Mouse (Mus musculus) liver, embryonic 15.5 days (tissue): ENCODE data around the gene 2610507B11Rik. TPM values are rescaled to one million over a fixed set of nuclear protein-coding genes. Genes with fewer than 3 reads are reported as not detected.

Experiments used
- ATAC-seq: fragments of 200-750 bp; cut with Nextera tagmentation; 2 replicates; pipeline ENCODE4 v1.8.0; 2017; ENCODE audit warnings: moderate number of reproducible peaks, mild to moderate bottlenecking, moderate library complexity; ENCODE audit not compliant: insufficient read depth
- H3K27ac ChIP-seq: fragments of 300-500 bp; sonication (generic); replicated peaks from 2 replicates; pipeline ENCODE4 v1.5.1; 2015; ENCODE audit warnings: mild to moderate bottlenecking, inconsistent platforms
- H3K27me3 ChIP-seq: fragments of 300-500 bp; sonication (generic); 2 replicates; pipeline ENCODE4 v1.6.1; 2015; ENCODE audit warnings: mild to moderate bottlenecking, inconsistent platforms
- H3K36me3 ChIP-seq: fragments of 300-500 bp; sonication (generic); replicated peaks from 2 replicates; pipeline ENCODE4 v1.6.1; 2015; ENCODE audit warnings: moderate library complexity, mild to moderate bottlenecking, inconsistent platforms
- H3K4me1 ChIP-seq: fragments of 300-500 bp; sonication (generic); replicated peaks from 2 replicates; pipeline ENCODE4 v1.6.1; 2015; ENCODE audit warnings: inconsistent platforms
- H3K4me2 ChIP-seq: fragments of 300-500 bp; sonication (generic); 2 replicates; pipeline ENCODE4 v1.6.1; 2015; ENCODE audit warnings: moderate library complexity, mild to moderate bottlenecking, inconsistent platforms
- H3K4me3 ChIP-seq: fragments of 300-500 bp; sonication (generic); replicated peaks from 2 replicates; pipeline ENCODE4 v1.5.1; 2015; ENCODE audit warnings: mild to moderate bottlenecking, inconsistent platforms
- H3K9ac ChIP-seq: fragments of 300-500 bp; sonication (generic); 2 replicates; pipeline ENCODE4 v1.6.1; 2015; ENCODE audit warnings: moderate library complexity, mild to moderate bottlenecking, inconsistent platforms
- H3K9me3 ChIP-seq: fragments of 300-500 bp; sonication (generic); replicated peaks from 2 replicates; pipeline ENCODE4 v1.6.1; 2016; ENCODE audit warnings: inconsistent platforms
- WGBS: fragments of 180-500 bp; shearing (Covaris S2); methylation state at CpG from one replicate; pipeline ENCODE4 v1.1.7; 2015; ENCODE audit warnings: mixed read lengths; ENCODE audit not compliant: insufficient replicate concordance; 5-methylcytosine and 5-hydroxymethylcytosine counted together
- polyA plus RNA-seq: library from polyadenylated mRNA; unstranded; fragments of >200 nt; fragmentation: Nextera tagmentation; extraction: Ambion mirVana; gene quantifications from 2 replicates; pipeline ENCODE4 v1.2.1, GENCODE M21; 2015

The 2610507B11Rik gene
- polyA plus RNA-seq = 24.8 and 28.4 TPM in 2 replicates

GRCm38 (mm10) chr11:78261380-78262352, at the start of gene 2610507B11Rik:
Gene 2610507B11Rik, plus strand, starts transcription at chr11:78261752.
- no peaks in the 10 kb centered on the region for H3K9me3 ChIP-seq
- 0 out of 2 replicates have a peak, but pooled peaks cover 3% of the 10 kb centered on the region for H3K27me3 ChIP-seq

GRCm38 (mm10) chr11:78213086-78213817, 48.3 kb upstream of the 2610507B11Rik start:
- peak; percentile 31; the same call in 1 of the 2 replicates for ATAC-seq
- Histone ChIP-seq H3K27ac (0 out of 2 replicates have a peak overlapping the region, but pooled peaks have one; percentile 14), H3K4me1 (no peaks in the 10 kb centered on the region), H3K4me3 (no peak overlapping the region), H3K27me3 (no peaks in the 10 kb centered on the region), H3K4me2 (no peak overlapping the region), H3K9ac (no peak overlapping the region), H3K9me3 (no peaks in the 10 kb centered on the region), H3K36me3 (peaks cover 99% of the 10 kb centered on the region)
- 58% methylated on average over 14 of the region's 14 CpGs for WGBS

More at GRCm38 (mm10) chr11:78261380-78262352, at the start of gene 2610507B11Rik:
- Histone ChIP-seq H3K27ac (peak within 1 kb of the TSS; percentile 83), H3K9ac (peak within 1 kb of the TSS; percentile 82), H3K4me2 (peak within 1 kb of the TSS; percentile 95), H3K4me3 (peak within 1 kb of the TSS; percentile 92), H3K4me1 (peaks cover 20% of the 10 kb centered on the region), H3K36me3 (peaks cover 32% of the 10 kb centered on the region)
- ATAC-seq = peak; percentile 98
- WGBS = under 1% methylated on average over 115 of the region's 115 CpGs

GRCm38 (mm10) chr11:78215709-78216317, 45.7 kb upstream of the 2610507B11Rik start:
- Histone ChIP-seq H3K27ac (no peak overlapping the region), H3K27me3 (no peaks in the 10 kb centered on the region), H3K4me3 (no peak overlapping the region), H3K4me2 (no peak overlapping the region), H3K9me3 (no peaks in the 10 kb centered on the region), H3K36me3 (peaks cover 98% of the 10 kb centered on the region), H3K9ac (no peak overlapping the region), H3K4me1 (no peaks in the 10 kb centered on the region)
- WGBS = 85% methylated on average over 11 of the region's 11 CpGs
- ATAC-seq = no peak

- ATAC-seq = no peak
- Histone ChIP-seq H3K36me3 (peaks cover 97% of the 10 kb centered on the region), H3K4me2 (no peak overlapping the region), H3K9ac (no peak overlapping the region), H3K4me3 (no peak overlapping the region), H3K27ac (no peak overlapping the region), H3K9me3 (no peaks in the 10 kb centered on the region), H3K27me3 (no peaks in the 10 kb centered on the region), H3K4me1 (no peaks in the 10 kb centered on the region)
- 83% methylated on average over 4 of the region's 4 CpGs for WGBS
Measured at GRCm38 (mm10) chr11:78223586-78223985, 38.0 kb upstream of the 2610507B11Rik start.

DNA sequence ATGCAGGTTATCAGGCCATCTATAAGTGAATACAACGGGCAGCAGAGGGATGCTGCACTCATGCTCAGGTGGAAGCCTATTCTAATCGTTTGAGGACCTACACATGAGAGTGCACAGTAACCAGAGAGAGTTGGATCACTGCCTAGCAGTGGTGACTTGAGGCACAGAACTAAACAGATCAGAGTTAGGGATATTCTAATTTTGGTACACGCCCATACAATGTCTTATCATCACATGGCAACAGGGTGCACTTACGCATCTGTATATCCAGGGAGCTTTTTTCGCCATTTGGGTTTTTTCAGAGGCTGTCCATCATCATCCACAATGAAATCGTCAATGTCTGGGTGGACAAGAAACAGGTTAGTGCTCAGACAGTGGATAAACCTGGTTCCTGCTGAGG, 30.0 kb upstream of the 2610507B11Rik start:
- H3K9ac ChIP-seq = no peak overlapping the region
- H3K36me3 ChIP-seq = peaks cover 88% of the 10 kb centered on the region
- 65% methylated on average over 6 of the region's 6 CpGs for WGBS
- H3K4me2 ChIP-seq = no peak overlapping the region
- H3K4me1 ChIP-seq = no peaks in the 10 kb centered on the region
- no peaks in the 10 kb centered on the region for H3K9me3 ChIP-seq
- no peak for ATAC-seq
- no peak overlapping the region for H3K4me3 ChIP-seq
- no peak overlapping the region for H3K27ac ChIP-seq
- no peaks in the 10 kb centered on the region for H3K27me3 ChIP-seq

GRCm38 (mm10) chr11:78240193-78240857, 21.2 kb upstream of the 2610507B11Rik start:
- Histone ChIP-seq H3K4me1 (peaks cover 22% of the 10 kb centered on the region), H3K27me3 (no peaks in the 10 kb centered on the region), H3K9me3 (no peaks in the 10 kb centered on the region), H3K9ac (no peak overlapping the region), H3K4me2 (no peak overlapping the region), H3K27ac (no peak overlapping the region), H3K36me3 (peaks cover 31% of the 10 kb centered on the region), H3K4me3 (no peak overlapping the region)
- no peak for ATAC-seq
- WGBS = 83% methylated on average over 9 of the region's 9 CpGs

DNA sequence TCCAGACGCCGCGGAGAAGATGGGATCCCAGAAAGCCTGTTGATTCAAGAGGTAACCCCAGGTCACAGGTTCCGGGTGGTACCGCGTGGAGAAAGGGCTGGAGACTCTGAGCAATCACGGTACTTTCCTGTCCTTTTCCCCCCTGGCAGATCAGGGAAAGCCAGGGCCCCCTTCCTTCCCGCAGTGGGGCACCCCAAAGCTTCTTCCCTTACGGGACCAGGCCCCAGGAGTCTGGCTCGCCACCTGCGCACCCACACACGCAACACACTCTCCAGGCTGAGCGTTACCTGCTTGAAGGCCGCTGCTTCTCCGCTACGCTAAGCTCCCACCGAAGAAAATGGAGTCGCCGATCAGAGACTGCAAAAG, 16.3 kb upstream of the 2610507B11Rik start:
- peaks cover 43% of the 10 kb centered on the region for H3K4me1 ChIP-seq
- H3K4me3 ChIP-seq = peak overlapping the region; percentile 90
- H3K4me2 ChIP-seq = peak overlapping the region; percentile 80
- WGBS = under 1% methylated on average over 19 of the region's 19 CpGs
- peaks cover 12% of the 10 kb centered on the region for H3K36me3 ChIP-seq
- H3K27ac ChIP-seq = peak overlapping the region; percentile 96
- no peaks in the 10 kb centered on the region for H3K9me3 ChIP-seq
- ATAC-seq = peak; percentile 19
- peak overlapping the region; percentile 88 for H3K9ac ChIP-seq
- H3K27me3 ChIP-seq = no peaks in the 10 kb centered on the region

DNA sequence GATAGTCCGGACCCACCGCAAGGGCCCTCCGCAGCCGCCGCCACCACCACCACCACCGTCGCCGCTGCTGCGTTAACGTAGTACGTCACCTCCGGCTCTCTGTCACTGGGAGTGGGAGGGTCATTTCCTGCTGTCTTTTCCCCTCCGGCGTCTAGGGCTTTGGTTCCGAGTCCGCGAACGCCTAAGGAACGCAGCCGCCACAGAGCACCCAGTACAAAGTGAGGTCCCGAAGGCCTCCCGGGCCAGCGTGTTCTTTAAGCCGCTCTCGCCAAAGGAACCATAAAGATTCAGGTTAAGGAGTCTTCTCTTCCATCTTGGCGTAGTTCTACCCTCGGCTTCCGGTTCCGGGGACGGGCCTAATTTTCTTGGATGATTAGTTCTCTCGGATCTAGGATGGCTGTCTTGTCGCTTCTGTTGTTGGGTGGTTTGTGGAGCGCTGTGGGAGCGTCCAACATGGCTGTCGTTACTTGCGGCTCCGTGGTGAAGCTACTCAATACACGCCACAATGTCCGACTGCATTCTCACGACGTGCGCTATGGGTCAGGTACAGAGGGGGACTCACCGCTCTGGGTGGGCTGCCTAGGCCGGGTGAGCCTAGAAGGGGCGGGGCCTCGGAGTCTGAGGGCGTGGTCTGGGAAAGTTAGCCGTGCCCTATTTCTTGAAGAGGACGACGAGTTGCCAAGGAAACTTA, 15.8 kb upstream of the 2610507B11Rik start, which contains the start of the genes Sdf2 and Supt6:
Sdf2 (plus strand) TSS at position 120 of the 691 bp plus-strand sequence.
Supt6 (minus strand) TSS at position 361 of the 691 bp plus-strand sequence.
- no peaks in the 10 kb centered on the region for H3K27me3 ChIP-seq
- peak within 1 kb of the TSS; percentile 96 for H3K27ac ChIP-seq
- peak; percentile 93 for ATAC-seq
- H3K9ac ChIP-seq = peak within 1 kb of the TSS; percentile 88
- H3K9me3 ChIP-seq = no peaks in the 10 kb centered on the region
- peak within 1 kb of the TSS; percentile 80 for H3K4me2 ChIP-seq
- peaks cover 10% of the 10 kb centered on the region for H3K36me3 ChIP-seq
- peaks cover 43% of the 10 kb centered on the region for H3K4me1 ChIP-seq
- whole genome bisulfite sequencing = under 1% methylated on average over 50 of the region's 50 CpGs
- H3K4me3 ChIP-seq = peak within 1 kb of the TSS; percentile 90

DNA sequence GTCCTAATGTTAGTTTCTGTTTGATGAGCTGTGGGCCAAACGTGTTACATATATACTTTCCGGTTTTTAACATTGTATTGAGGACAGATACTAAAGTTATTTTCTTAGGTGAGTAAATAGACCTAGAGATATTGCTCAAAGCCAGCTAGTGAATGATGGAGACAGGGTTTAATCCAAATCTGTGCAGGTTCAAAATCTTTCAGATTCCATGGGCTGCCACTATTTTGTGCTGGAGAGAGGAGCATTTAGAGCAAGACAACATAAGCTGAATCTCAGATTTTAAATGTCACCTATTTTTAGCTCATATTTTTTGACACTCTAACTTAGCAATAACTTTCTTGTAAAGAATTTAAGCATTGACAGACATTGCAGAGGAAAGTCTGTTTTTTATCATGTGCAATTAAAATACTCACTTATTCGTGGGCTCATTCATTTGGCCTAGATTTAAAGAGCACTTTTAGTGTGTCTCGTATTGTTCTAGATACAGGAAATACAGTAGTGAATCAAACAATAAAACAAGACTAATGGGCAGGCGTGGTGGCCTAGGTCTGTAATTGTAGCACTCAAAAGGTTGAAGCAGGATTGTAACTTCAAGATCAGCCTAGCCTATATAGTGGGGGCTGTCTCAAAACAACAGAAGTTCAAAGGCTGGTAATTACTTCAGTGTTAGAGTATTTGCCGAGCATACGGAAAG, 15.1 kb upstream of the 2610507B11Rik start:
- H3K27me3 ChIP-seq = no peaks in the 10 kb centered on the region
- WGBS = 47% methylated on average over 7 of the region's 7 CpGs
- ATAC-seq = no peak
- peaks cover 43% of the 10 kb centered on the region for H3K4me1 ChIP-seq
- H3K27ac ChIP-seq = peak overlapping the region; percentile 96
- H3K4me3 ChIP-seq = peak overlapping the region; percentile 90
- peak overlapping the region; percentile 80 for H3K4me2 ChIP-seq
- peak overlapping the region; percentile 88 for H3K9ac ChIP-seq
- no peaks in the 10 kb centered on the region for H3K9me3 ChIP-seq
- H3K36me3 ChIP-seq = peaks cover 14% of the 10 kb centered on the region
